Mouse (Mus musculus): ENCODE data around the gene Trit1. TPM values are rescaled to one million over a fixed set of nuclear protein-coding genes. Genes with fewer than 3 reads are reported as not detected.

Trit1 gene
- polyA plus RNA-seq, 1 experiment from 2014 or later = 8.9 TPM

GRCm38 (mm10) chr4:123092621-123093020 lies 76.2 kb downstream of the Trit1 start:
- 0 out of 2 replicates have a peak, but pooled peaks have one; percentile 38 for ATAC-seq
- Histone ChIP-seq H3K27me3 (replicated peaks) (peaks cover 9% of the 10 kb centered on the region; the same call in 1 of the 2 replicates), H3K9ac (no peak overlapping the region), H3K9me3 (replicated peaks) (no peaks in the 10 kb centered on the region), H3K36me3 (no peaks in the 10 kb centered on the region), H3K4me1 (no peaks in the 10 kb centered on the region), H3K4me3 (no peak overlapping the region), H3K4me2 (no peak overlapping the region), H3K27ac (no peak overlapping the region)
- 40% methylated on average over 5 of the region's 5 CpGs for WGBS (ENCODE audit: insufficient replicate concordance)

GRCm38 (mm10) chr4:123093064-123093776 lies 76.8 kb downstream of the Trit1 start:
- H3K4me1 ChIP-seq = no peaks in the 10 kb centered on the region
- peak; percentile 77 for ATAC-seq
- H3K27ac ChIP-seq = no peak overlapping the region
- 42% methylated on average over 17 of the region's 17 CpGs for WGBS (ENCODE audit: insufficient replicate concordance)
- peak overlapping the region; percentile 37 for H3K4me2 ChIP-seq
- no peak overlapping the region for H3K4me3 ChIP-seq
- no peaks in the 10 kb centered on the region for H3K9me3 ChIP-seq (replicated peaks)
- H3K9ac ChIP-seq = no peak overlapping the region
- no peaks in the 10 kb centered on the region for H3K36me3 ChIP-seq
- H3K27me3 ChIP-seq (replicated peaks) = peaks cover 9% of the 10 kb centered on the region; the same call in 1 of the 2 replicates

GRCm38 (mm10) chr4:123093869-123094268 lies 77.5 kb downstream of the Trit1 start:
- H3K27me3 ChIP-seq (replicated peaks) = peaks cover 9% of the 10 kb centered on the region; the same call in 1 of the 2 replicates
- H3K36me3 ChIP-seq = no peaks in the 10 kb centered on the region
- 0 out of 2 replicates have a peak, but pooled peaks have one; percentile 20 for ATAC-seq
- no peaks in the 10 kb centered on the region for H3K4me1 ChIP-seq
- 50% methylated on average over 9 of the region's 9 CpGs for WGBS (ENCODE audit: insufficient replicate concordance)
- H3K4me3 ChIP-seq = no peak overlapping the region
- no peak overlapping the region for H3K9ac ChIP-seq
- H3K9me3 ChIP-seq (replicated peaks) = no peaks in the 10 kb centered on the region
- no peak overlapping the region for H3K27ac ChIP-seq
- peak overlapping the region; percentile 37 for H3K4me2 ChIP-seq

Other genes starting within 250 kb of the Trit1 start
- gene Ppt1, start 180.4 kb upstream of the Trit1 start, polyA plus RNA-seq (2016; fragmentation: Nextera tagmentation; extraction: Ambion mirVana) = 25.0 and 26.0 TPM in 2 replicates
- 30.3 and 31.6 TPM in 2 replicates for gene Cap1, start 130.5 kb upstream of the Trit1 start, polyA plus RNA-seq (2016; fragmentation: Nextera tagmentation; extraction: Ambion mirVana)
- gene Mfsd2a, start 55.4 kb upstream of the Trit1 start, polyA plus RNA-seq (2016; fragmentation: Nextera tagmentation; extraction: Ambion mirVana) = 0.14 and 0.28 TPM in 2 replicates
- 1.2 and 1.6 TPM in 2 replicates for gene Mycl, start 20.9 kb upstream of the Trit1 start, polyA plus RNA-seq (2016; fragmentation: Nextera tagmentation; extraction: Ambion mirVana)
- gene Bmp8b, start 88.6 kb downstream of the Trit1 start, polyA plus RNA-seq (2016; fragmentation: Nextera tagmentation; extraction: Ambion mirVana) = 1.3 and 1.5 TPM in 2 replicates
- 0.08 TPM in 1 of 2 replicates, not detected in the other for gene Oxct2b, start 99.7 kb downstream of the Trit1 start, polyA plus RNA-seq (2016; fragmentation: Nextera tagmentation; extraction: Ambion mirVana)
- 65.2 and 65.3 TPM in 2 replicates for gene Ppie, start 123.4 kb downstream of the Trit1 start, polyA plus RNA-seq (2016; fragmentation: Nextera tagmentation; extraction: Ambion mirVana)
- 0.10 TPM in 1 of 2 replicates, not detected in the other for gene Hpcal4, start 166.6 kb downstream of the Trit1 start, polyA plus RNA-seq (2016; fragmentation: Nextera tagmentation; extraction: Ambion mirVana)
- not detected in 2 replicates for gene Nt5c1a, start 184.9 kb downstream of the Trit1 start, polyA plus RNA-seq (2016; fragmentation: Nextera tagmentation; extraction: Ambion mirVana)
- gene Heyl, start 217.0 kb downstream of the Trit1 start, polyA plus RNA-seq (2016; fragmentation: Nextera tagmentation; extraction: Ambion mirVana) = 0.83 and 1.2 TPM in 2 replicates
- gene Pabpc4, start 245.8 kb downstream of the Trit1 start, polyA plus RNA-seq (2016; fragmentation: Nextera tagmentation; extraction: Ambion mirVana) = 110 and 112 TPM in 2 replicates